Mouse (Mus musculus) kidney, postnatal 0 days (tissue): ENCODE measurements around the gene Foxs1. TPM values are rescaled to one million over a fixed set of nuclear protein-coding genes. Genes with fewer than 3 reads are reported as not detected.

Experiments
- ATAC-seq: fragments of 200-750 bp; cut with Nextera tagmentation; replicated peaks from 2 replicates; pipeline ENCODE4 v1.8.0; 2017; ENCODE audit warnings: low read depth, moderate number of reproducible peaks, moderate TSS enrichment, moderate library complexity; ENCODE audit not compliant: low FRiP score
- DNase-seq: peaks from one replicate; pipeline ENCODE4 v3.0.0-alpha.2; 2016; ENCODE audit warnings: low spot score
- H3K27ac ChIP-seq: fragments of 300-500 bp; sonication (generic); 2 replicates; pipeline ENCODE4 v1.5.1; 2014; ENCODE audit warnings: mild to moderate bottlenecking
- H3K27me3 ChIP-seq: fragments of 300-500 bp; sonication (generic); 2 replicates; pipeline ENCODE4 v1.6.1; 2014; ENCODE audit warnings: low read length, mixed read lengths; ENCODE audit not compliant: insufficient read depth
- H3K36me3 ChIP-seq: fragments of 300-500 bp; sonication (generic); 2 replicates; pipeline ENCODE4 v1.6.1; 2014; ENCODE audit warnings: low read length, mixed read lengths; ENCODE audit not compliant: insufficient read depth
- H3K4me1 ChIP-seq: fragments of 300-500 bp; sonication (generic); replicated peaks from 2 replicates; pipeline ENCODE4 v1.6.1; 2014; ENCODE audit warnings: antibody characterized with exemption, low read length, mixed read lengths; ENCODE audit not compliant: insufficient read depth
- H3K4me2 ChIP-seq: fragments of 300-500 bp; sonication (generic); 2 replicates; pipeline ENCODE4 v1.6.1; 2014; ENCODE audit warnings: mild to moderate bottlenecking, low read length, moderate library complexity, mixed read lengths
- H3K4me3 ChIP-seq: fragments of 300-500 bp; sonication (generic); replicated peaks from 2 replicates; pipeline ENCODE4 v1.5.1; 2014; ENCODE audit warnings: low read depth, low read length
- H3K9ac ChIP-seq: fragments of 300-500 bp; sonication (generic); 2 replicates; pipeline ENCODE4 v1.6.1; 2014; ENCODE audit warnings: low read depth, low read length
- H3K9me3 ChIP-seq: fragments of 300-500 bp; sonication (generic); replicated peaks from 2 replicates; pipeline ENCODE4 v1.6.1; 2016; ENCODE audit warnings: low read length, inconsistent platforms, mixed read lengths
- CTCF ChIP-seq: IDR thresholded peaks from 2 replicates; pipeline ENCODE4 v1.5.1; 2016; ENCODE audit warnings: antibody characterized with exemption, low read depth, mild to moderate bottlenecking, moderate library complexity
- WGBS: fragments of 180-500 bp; shearing (Covaris S2); extraction: QIAGEN DNeasy Blood & Tissue Kit; methylation state at CpG from one replicate; pipeline ENCODE4 v1.1.7; 2014; 5-methylcytosine and 5-hydroxymethylcytosine counted together
- polyA plus RNA-seq: library from polyadenylated mRNA; unstranded; fragments of >200 nt; fragmentation: Nextera tagmentation; extraction: Ambion mirVana; gene quantifications from 2 replicates; pipeline ENCODE4 v1.2.1, GENCODE M21; 2015

Foxs1 gene
- polyA plus RNA-seq, 1 experiment from 2014 or later = 9.4 TPM

GRCm38 (mm10) chr2:152930276-152930675 lies 2.7 kb downstream of the Foxs1 start:
- H3K4me1 ChIP-seq = peaks cover 45% of the 10 kb centered on the region
- ATAC-seq = no peak
- H3K36me3 ChIP-seq = no peaks in the 10 kb centered on the region
- peak overlapping the region; percentile 47; the same call in 1 of the 2 replicates for H3K4me2 ChIP-seq
- no peaks in the 10 kb centered on the region for H3K27me3 ChIP-seq
- peak overlapping the region; percentile 81 for H3K27ac ChIP-seq
- no peak overlapping the region for H3K4me3 ChIP-seq
- H3K9me3 ChIP-seq = no peaks in the 10 kb centered on the region
- no peak for TF ChIP-seq CTCF
- no peak overlapping the region for H3K9ac ChIP-seq
- WGBS = 9% methylated on average over 2 of the region's 2 CpGs
- peak; percentile 59 for DNase-seq

GRCm38 (mm10) chr2:152928988-152929370 lies 4.0 kb downstream of the Foxs1 start:
- DNase-seq = no peak
- no peaks in the 10 kb centered on the region for H3K9me3 ChIP-seq
- H3K4me1 ChIP-seq = peaks cover 54% of the 10 kb centered on the region
- H3K27me3 ChIP-seq = no peaks in the 10 kb centered on the region
- TF ChIP-seq CTCF = no peak
- peak overlapping the region; percentile 85 for H3K27ac ChIP-seq
- no peaks in the 10 kb centered on the region for H3K36me3 ChIP-seq
- ATAC-seq = no peak
- H3K4me3 ChIP-seq = no peak overlapping the region
- 70% methylated on average over 3 of the region's 3 CpGs for WGBS
- no peak overlapping the region for H3K9ac ChIP-seq
- no peak overlapping the region for H3K4me2 ChIP-seq

DNA sequence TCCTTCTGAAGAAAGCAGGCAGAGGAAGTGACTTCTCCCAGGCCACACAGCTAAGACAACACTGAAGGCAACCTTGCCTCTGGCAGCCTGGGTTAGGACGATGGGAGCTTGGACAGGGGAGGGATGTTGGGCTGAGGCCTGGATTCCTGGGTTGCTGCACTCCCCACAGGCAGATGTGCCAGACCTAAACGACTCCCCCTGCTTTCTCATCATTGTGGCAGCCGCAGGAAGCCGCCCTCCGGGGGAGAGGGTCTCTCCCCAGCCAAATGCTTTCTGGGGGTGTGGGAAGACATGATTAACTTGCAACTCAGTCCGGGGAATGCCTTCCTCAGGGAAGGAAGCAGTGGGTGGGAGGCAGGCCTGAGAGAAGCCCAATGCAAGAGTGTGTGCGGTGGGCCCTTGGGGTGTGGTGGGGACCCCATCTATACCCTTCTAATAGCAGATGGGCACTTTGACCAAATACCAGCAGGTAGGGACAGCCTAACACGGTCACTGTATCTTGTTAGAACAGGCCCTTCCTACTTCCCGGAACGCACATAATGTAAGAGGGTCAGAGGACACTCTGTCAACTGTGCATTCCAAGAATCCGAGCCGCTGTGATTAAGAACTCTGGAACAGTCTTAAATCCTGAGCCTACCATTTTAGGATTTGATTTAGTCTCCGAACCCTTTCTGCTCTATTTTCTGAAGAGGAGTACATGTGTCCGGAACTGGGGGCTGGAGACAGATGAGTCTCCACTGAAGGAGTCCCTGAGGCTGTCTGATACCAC lies 4.6 kb downstream of the Foxs1 start:
- peak overlapping the region; percentile 85 for H3K27ac ChIP-seq
- WGBS = 20% methylated on average over 14 of the region's 14 CpGs

DNA sequence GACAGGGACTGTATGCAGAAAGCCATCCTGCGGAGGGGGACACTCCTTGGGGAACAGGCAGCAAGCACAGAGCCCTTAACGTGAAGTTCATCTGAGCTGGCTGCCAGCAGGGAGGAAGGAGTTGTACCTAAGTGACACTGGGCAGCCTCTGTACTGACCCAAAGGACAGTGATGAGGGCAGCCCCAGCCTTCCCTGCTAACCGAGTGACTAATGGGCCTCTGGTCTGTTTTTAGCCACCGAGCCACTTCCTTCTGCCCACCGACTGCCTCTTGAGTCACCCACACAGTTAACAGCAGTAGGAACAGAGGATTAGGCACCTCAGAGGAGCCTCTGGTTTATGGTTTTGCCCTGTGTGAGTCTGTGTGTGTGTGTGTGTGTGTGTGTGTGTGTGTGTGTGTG lies 5.6 kb downstream of the Foxs1 start:
- WGBS = 40% methylated on average over 5 of the region's 5 CpGs
- Histone ChIP-seq H3K4me2 (no peak overlapping the region), H3K27ac (peak overlapping the region; percentile 85), H3K9me3 (no peaks in the 10 kb centered on the region), H3K4me1 (peaks cover 53% of the 10 kb centered on the region), H3K4me3 (no peak overlapping the region), H3K36me3 (no peaks in the 10 kb centered on the region), H3K9ac (0 out of 2 replicates have a peak overlapping the region, but pooled peaks have one; percentile 8), H3K27me3 (no peaks in the 10 kb centered on the region)
- no peak for TF ChIP-seq CTCF
- ATAC-seq (no peak), DNase-seq (no peak)

More for the DNA sequence above, 4.6 kb downstream of the Foxs1 start:
- Histone ChIP-seq H3K4me3 (no peak overlapping the region), H3K27me3 (no peaks in the 10 kb centered on the region), H3K4me1 (peaks cover 56% of the 10 kb centered on the region), H3K36me3 (no peaks in the 10 kb centered on the region), H3K4me2 (no peak overlapping the region), H3K9me3 (no peaks in the 10 kb centered on the region), H3K9ac (0 out of 2 replicates have a peak overlapping the region, but pooled peaks have one; percentile 31)
- 0 out of 2 replicates have a peak, but pooled peaks have one; percentile 20 for ATAC-seq
- DNase-seq = peak; percentile 86
- TF ChIP-seq CTCF = no peak

GRCm38 (mm10) chr2:152926896-152927295 lies 6.1 kb downstream of the Foxs1 start:
- Histone ChIP-seq H3K27me3 (no peaks in the 10 kb centered on the region), H3K9ac (0 out of 2 replicates have a peak overlapping the region, but pooled peaks have one; percentile 8), H3K4me3 (no peak overlapping the region), H3K27ac (peak overlapping the region; percentile 85), H3K9me3 (no peaks in the 10 kb centered on the region), H3K4me2 (no peak overlapping the region), H3K36me3 (no peaks in the 10 kb centered on the region), H3K4me1 (peaks cover 53% of the 10 kb centered on the region)
- 66% methylated on average over 9 of the region's 9 CpGs for WGBS
- ATAC-seq (no peak), DNase-seq (no peak)
- no peak for TF ChIP-seq CTCF

DNA sequence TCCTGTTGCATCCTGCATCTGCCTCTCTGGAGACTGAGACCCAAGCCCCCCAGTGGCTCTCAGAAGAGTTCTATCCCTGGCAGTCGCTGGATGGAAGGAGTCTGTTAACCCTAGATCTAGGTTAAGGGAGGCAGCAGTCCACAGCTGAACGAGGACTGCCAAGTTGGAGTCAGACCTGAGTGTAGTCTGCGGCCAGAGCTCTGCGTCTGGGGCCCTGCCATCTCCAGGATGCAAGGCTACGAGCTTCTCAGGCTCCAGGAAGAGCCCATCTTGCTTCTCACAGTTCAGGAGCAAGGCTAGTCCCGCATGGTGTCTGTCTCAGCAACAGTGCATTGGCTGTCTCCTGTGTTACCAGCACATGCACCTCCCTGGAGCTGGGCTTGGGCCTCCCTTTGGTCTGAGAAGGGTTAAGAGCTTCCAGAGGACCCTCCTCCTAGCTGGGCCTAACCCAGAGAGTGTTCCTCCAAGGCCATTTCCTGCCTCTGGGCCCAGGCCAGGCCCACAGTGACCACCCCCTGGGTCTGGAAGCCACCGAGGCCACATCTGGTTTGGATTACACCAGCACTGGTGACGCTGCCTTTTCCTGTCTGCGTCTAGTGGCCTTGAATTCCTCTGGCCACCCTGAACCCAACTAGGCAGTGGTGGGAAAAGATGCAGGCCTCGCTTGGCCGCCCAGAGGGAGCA lies 7.7 kb downstream of the Foxs1 start:
- Histone ChIP-seq H3K9ac (0 out of 2 replicates have a peak overlapping the region, but pooled peaks have one; percentile 35), H3K4me3 (no peak overlapping the region), H3K4me2 (no peak overlapping the region), H3K4me1 (peaks cover 50% of the 10 kb centered on the region), H3K36me3 (no peaks in the 10 kb centered on the region), H3K9me3 (no peaks in the 10 kb centered on the region), H3K27me3 (no peaks in the 10 kb centered on the region), H3K27ac (peak overlapping the region; percentile 89)
- TF ChIP-seq CTCF = no peak
- 24% methylated on average over 11 of the region's 11 CpGs for WGBS
- DNase-seq (peak; percentile 91), ATAC-seq (peak; percentile 74)
